Mouse (Mus musculus): ENCODE results near the gene Samd14.
A peak's percentile ranks its signal among the peaks of the same experiment; 100 is the strongest.

Samd14 gene

DNA sequence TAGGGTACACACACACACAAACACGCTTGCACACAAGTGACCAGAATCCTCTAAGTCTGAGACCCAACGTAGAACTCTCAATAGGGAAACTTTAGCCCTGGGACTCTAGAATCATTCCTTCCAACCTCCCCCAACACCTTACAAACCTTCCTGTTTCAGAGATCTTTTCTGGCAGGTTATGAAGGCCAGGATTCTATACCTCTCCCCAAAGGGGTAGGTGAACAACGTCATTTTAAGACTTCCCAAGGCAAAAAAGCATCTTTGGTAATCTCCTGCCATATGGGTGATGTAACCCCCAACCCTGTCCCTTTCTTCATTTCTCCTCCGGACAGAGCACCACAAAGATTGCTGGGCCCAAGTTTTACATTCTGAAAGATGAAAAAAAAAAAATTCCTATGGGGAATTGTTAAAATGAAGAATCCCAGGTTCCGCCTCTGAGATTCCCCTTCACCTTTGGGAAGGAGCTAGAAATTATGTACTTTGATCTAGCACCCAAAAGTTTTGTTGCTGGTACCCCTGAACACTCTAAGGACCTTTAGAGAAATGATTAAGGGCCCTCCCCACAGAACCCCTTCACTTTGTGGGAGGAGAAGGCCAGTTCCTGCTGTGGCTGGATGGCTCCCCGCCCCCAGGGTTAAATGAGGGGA, 19.5 kb upstream of the Samd14 start:
- DNase-seq: no peak

DNA sequence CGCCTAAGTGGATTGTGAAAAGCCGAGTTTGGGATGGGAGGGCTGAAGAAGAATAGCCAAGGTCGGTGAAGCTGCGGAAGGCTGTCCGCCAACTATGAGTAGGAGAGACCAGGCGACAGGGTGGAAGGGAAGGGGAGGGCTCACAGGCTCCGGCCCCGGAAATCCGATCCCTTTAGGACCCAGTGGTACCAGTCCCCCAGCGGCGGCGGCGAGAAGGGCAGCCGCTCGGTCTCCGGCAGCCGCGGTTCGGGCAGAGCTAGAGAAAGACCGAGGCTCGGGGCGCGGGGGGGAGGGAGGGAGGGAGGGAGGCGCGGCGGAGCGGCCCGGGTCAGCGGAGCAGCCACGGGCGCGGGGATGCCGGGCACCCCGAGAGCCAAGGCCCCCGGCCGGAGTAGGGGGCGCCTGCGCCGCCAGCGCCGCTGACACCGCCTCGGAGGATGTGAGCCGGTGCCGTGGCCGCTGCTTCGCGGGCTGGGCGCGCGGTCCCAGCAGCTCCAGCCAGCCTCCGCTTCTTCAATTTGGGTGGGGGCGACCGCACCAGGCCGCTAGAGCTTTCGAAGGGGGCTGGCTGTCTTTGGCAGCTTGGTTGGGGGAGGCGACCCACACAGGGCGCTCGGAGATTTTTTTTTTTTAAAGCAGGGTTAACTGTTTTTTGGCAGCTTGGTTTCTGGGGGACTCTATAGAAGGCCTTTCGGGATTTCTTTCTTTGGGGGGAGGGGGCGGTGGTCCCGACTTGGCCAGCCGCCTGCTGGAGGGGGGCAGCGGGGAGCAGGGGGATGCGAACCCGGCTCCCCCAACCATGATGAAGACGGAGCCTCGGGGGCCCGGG, 18.7 kb upstream of the Samd14 start, which contains the start of gene Ppp1r9b:
Ppp1r9b (plus strand) TSS at position 287 of the 829 bp plus-strand sequence.
- DNase-seq: peak; percentile 94

- peak; percentile 66 for DNase-seq
Observed at GRCm38 (mm10) chr11:94991641-94992479, 17.8 kb upstream of the Samd14 start.

- peak; percentile 33 for DNase-seq
Observed at GRCm38 (mm10) chr11:94992480-94992753, 17.3 kb upstream of the Samd14 start.

- peak; percentile 67 for DNase-seq
Observed at GRCm38 (mm10) chr11:94992754-94993606, 16.7 kb upstream of the Samd14 start.

GRCm38 (mm10) chr11:94994208-94994814, 15.4 kb upstream of the Samd14 start:
- DNase-seq: no peak

GRCm38 (mm10) chr11:94994947-94995772, 14.5 kb upstream of the Samd14 start:
- no peak for DNase-seq

DNA sequence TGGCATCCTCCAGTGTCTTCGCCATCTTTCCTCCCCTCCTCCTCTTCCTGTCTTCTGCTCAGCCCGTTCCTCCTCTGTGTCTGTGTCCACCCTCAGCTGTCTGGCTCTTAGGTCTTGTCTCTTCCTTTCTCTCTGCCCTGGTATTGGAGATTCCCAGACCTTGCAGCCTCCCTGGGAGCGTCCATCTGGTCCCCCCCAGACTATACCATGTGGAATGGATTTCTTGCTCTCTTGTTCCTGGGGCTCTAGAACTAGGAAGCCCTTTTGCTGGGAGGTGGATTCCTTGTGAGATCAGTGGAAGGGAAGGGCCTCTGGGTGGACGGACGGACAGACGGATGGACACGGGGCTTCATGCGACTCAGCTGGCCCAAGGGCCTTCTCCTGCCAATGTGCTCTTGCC, 13.6 kb upstream of the Samd14 start:
- DNase-seq: no peak

DNA sequence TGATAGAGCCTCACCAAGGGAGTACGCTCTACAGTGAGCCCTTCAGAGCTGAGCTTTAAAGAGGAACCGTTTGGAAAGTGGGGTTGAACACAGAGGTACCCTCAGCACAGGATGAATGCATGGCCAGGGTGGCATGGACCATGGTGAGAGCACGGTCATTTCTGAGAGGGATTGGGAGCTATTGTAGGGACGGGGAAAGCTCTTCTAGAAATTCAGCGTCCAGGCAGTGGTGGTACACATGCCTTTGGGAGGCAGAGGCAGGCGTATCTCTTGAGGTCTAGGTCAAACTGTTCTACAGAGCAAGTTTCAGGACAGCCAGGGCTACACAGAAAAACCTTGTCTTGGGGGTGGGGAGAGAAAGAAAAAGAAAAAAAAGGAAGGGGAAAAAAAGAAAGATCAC, 12.7 kb upstream of the Samd14 start:
- no peak for DNase-seq

GRCm38 (mm10) chr11:94997596-94997995, 12.1 kb upstream of the Samd14 start:
- no peak for DNase-seq

DNA sequence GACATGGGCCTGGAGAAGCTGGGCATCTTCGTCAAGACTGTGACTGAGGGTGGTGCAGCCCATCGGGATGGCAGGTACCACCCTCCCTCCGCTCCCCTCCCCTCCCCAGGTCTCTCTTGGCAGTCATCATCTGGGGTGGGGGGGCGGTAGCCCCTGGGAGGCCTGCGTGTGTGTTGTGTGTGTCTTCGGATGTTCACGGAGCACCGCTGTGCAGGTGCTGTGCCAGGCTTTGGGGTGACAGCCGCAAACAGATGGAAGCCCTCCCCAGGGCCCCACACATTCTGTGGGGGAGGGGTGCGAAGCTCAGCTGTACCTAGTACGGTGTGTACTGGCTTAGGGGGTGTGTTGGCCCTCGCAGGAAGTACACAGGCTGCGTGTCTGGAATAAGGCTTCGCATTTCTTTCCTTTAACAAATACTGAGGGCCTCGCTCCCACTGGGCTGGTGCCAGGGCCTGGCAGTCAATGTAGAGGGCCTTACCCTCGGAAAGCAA, 11.6 kb upstream of the Samd14 start:
- DNase-seq: no peak

GRCm38 (mm10) chr11:95000128-95000527, 9.6 kb upstream of the Samd14 start:
- no peak for DNase-seq

DNA sequence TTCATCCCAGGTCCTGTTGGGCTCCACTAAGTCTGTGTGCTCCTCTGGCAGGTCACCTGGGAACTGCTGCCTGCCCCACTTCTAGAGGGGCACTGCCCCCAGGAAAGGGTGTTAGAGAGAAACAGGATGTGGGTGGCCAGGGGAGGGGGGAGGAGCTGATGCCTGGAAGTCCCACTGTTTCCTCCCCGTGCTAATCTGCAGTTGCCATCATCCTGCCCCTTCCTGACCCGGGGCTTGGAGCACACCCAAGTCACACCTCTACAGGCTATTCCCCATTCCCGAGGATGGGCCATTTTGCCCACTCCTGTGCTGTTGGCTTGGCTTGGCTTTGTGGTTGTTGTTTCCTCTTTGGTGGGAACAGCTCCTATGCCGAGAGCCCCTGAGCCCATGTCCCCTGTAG, 9.1 kb upstream of the Samd14 start:
- DNase-seq: peak; percentile 65

GRCm38 (mm10) chr11:95001058-95001457, 8.6 kb upstream of the Samd14 start:
- DNase-seq: peak; percentile 77

DNA sequence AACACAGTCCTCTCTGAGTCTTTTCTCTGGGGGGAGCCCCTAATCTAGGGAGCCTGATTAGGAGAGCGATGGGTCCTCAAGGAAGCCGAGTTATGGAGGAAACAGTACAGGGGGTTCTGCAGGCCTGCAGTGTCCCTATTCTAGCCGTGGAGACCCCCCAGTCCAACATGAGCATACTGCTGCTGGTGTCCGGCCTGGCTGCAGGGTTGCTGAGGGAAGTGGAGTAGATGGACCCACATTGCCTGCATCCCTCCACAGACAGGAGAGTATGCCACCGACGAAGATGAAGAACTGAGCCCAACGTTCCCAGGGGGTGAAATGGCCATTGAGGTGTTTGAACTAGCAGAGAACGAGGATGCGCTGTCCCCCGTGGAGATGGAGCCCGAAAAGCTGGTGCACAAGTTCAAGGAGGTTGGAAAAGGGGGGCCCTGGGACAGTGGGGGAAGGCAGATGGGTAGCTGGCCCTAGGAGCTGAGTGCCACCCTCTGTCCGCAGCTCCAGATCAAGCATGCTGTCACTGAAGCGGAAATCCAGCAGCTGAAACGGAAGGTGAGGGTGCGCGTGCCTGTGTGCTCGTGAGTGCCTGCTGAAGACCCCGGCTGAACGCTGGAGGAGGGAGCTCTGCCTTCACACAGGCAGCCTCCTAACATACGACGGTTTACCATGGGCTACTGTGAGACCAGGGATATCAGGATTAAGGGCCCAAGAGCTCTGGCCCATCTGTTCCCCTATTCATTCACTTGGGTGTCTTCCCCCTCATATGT, 7.9 kb upstream of the Samd14 start:
- no peak for DNase-seq

GRCm38 (mm10) chr11:95002705-95003104, 7.0 kb upstream of the Samd14 start:
- DNase-seq: no peak

DNA sequence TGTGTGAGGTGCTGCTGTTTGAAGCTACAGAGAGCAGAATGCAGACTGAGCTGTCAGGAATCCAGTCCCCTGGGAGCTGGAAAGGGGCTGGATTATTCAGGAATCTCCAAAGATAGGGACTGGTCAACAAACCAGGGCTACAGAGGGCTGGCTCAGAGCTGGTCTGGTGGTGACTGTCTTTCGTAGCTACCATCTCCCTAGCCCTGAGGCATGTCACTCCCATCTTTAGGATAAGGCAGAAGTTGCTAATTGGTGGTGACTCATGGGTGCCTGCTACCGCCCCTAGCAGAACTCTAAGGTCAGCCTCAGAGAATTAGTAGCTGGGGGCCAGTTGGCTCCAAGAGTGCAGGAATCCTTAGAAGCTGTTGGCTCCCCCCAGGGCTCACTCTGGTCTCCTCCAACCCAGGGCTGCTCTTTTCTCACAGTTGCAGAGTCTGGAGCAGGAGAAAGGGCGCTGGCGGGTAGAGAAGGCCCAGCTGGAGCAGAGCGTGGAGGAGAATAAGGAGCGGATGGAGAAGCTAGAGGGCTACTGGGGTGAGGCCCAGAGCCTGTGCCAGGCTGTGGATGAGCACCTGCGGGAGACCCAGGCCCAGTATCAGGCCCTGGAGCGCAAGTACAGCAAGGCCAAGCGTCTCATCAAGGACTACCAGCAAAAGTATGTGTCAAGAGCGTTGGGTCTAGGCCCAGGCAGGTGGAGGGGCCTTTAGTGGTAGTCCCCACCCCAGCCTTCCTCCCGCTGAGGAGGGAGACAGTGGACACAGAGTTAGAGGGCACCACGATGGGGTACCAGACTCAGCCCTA, 5.3 kb upstream of the Samd14 start:
- no peak for DNase-seq

DNA sequence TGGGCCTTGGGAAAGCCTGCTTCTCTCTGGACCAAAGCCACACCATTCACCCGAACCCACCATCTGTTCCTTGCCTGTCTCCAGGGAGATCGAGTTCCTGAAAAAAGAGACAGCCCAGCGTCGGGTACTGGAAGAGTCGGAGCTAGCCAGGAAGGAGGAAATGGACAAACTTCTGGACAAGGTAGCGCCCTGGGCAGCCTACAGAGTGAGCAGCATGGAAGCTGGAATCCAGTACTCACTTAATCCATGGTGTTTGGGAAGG, 4.8 kb upstream of the Samd14 start:
- DNase-seq: no peak

GRCm38 (mm10) chr11:95006038-95006437, 3.6 kb upstream of the Samd14 start:
- no peak for DNase-seq
